Mouse (Mus musculus) lung, postnatal 0 days (tissue): ENCODE results near the gene Lypd6. TPM values are rescaled to one million over a fixed set of nuclear protein-coding genes. Genes with fewer than 3 reads are reported as not detected.
A peak's percentile ranks its signal among the peaks of the same experiment; 100 is the strongest.

Experiments
- ATAC-seq: fragments of 200-750 bp; cut with Nextera tagmentation; 2 replicates; pipeline ENCODE4 v1.8.0; 2017; ENCODE audit warnings: moderate library complexity
- DNase-seq: peaks from one replicate; pipeline ENCODE4 v3.0.0-alpha.2; 2016; ENCODE audit warnings: low spot score
- H3K27ac ChIP-seq: fragments of 300-500 bp; sonication (generic); 2 replicates; pipeline ENCODE4 v1.5.1; 2014; ENCODE audit warnings: antibody characterized with exemption, mild to moderate bottlenecking, low read length, mixed read lengths
- H3K27me3 ChIP-seq: fragments of 300-500 bp; sonication (generic); replicated peaks from 2 replicates; pipeline ENCODE4 v1.6.1; 2014; ENCODE audit warnings: low read length, mixed read lengths; ENCODE audit not compliant: insufficient read depth
- H3K36me3 ChIP-seq: fragments of 300-500 bp; sonication (generic); 2 replicates; pipeline ENCODE4 v1.6.1; 2014; ENCODE audit warnings: low read length, mixed read lengths; ENCODE audit not compliant: insufficient read depth
- H3K4me1 ChIP-seq: fragments of 300-500 bp; sonication (generic); 2 replicates; pipeline ENCODE4 v1.6.1; 2014; ENCODE audit warnings: antibody characterized with exemption, low read depth, low read length, mixed read lengths; ENCODE audit not compliant: insufficient read depth
- H3K4me2 ChIP-seq: fragments of 300-500 bp; sonication (generic); replicated peaks from 2 replicates; pipeline ENCODE4 v1.6.1; 2014; ENCODE audit warnings: low read depth, mild to moderate bottlenecking, low read length, moderate library complexity, mixed read lengths
- H3K4me3 ChIP-seq: fragments of 300-500 bp; sonication (generic); 2 replicates; pipeline ENCODE4 v1.5.1; 2014; ENCODE audit warnings: low read depth, low read length
- H3K9ac ChIP-seq: fragments of 300-500 bp; sonication (generic); replicated peaks from 2 replicates; pipeline ENCODE4 v1.6.1; 2014; ENCODE audit warnings: low read depth, mild to moderate bottlenecking
- H3K9me3 ChIP-seq: fragments of 300-500 bp; sonication (generic); 2 replicates; pipeline ENCODE4 v1.6.1; 2016; ENCODE audit warnings: low read length, mixed read lengths
- CTCF ChIP-seq: IDR thresholded peaks from 2 replicates; pipeline ENCODE4 v1.5.1; 2016; ENCODE audit warnings: antibody characterized with exemption, mild to moderate bottlenecking
- EP300 ChIP-seq: IDR thresholded peaks from 2 replicates; pipeline ENCODE4 v1.6.1; 2016; ENCODE audit warnings: antibody characterized with exemption, mild to moderate bottlenecking, control low read depth
- WGBS: fragments of 180-500 bp; shearing (Covaris S2); extraction: QIAGEN DNeasy Blood & Tissue Kit; methylation state at CpG from one replicate; pipeline ENCODE4 v1.1.7; 2014; 5-methylcytosine and 5-hydroxymethylcytosine counted together
- polyA plus RNA-seq: library from polyadenylated mRNA; unstranded; fragments of >200 nt; fragmentation: Nextera tagmentation; extraction: Ambion mirVana; gene quantifications from 2 replicates; pipeline ENCODE4 v1.2.1, GENCODE M21; 2015

Lypd6 gene
- 0.78 and 1.1 TPM in 2 replicates for polyA plus RNA-seq

DNA sequence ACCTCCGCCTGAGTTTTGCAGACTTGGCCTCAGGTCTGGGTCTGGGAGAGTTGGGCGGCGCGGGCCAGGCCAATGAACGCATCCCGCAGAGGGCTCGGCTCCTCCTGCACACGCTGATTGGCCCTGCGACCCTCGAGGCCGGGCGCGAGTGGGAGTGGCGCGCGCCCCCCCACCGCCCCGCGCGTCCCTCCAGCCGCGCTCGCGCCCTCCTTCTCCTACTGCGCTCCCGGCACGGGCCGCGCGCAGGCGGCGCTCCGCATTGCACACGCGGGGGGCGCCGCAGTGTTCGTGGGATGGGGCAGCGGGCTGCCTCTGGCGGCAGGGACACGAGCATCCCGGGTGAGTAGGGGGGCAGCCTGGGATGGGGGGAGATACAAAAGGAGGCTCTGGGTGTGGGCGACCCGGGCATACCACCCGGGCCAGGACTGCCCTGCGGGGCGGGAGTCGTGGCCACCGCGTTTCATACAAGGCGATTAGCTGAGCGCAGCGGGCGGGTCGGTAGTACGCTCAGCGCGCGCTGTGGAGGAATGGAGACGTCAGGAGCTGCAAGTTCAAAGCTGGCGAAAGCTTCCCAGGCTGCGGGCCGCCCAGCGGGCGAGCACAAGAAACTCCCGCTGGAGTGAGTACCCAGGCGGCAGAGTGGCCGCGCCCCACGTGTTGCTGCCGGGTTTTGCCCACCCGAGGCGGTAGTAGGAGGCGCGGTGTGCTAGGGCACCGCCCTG lies at the start of gene Lypd6:
Gene Lypd6, plus strand, starts transcription at position 184 of the 722 bp plus-strand sequence.
- WGBS = under 1% methylated on average over 68 of the region's 76 CpGs
- no peak for TF ChIP-seq EP300
- peak; percentile 26; the same call in 1 of the 2 replicates for TF ChIP-seq CTCF
- peak within 1 kb of the TSS; percentile 50 for H3K4me3 ChIP-seq
- H3K4me2 ChIP-seq = peak within 1 kb of the TSS; percentile 94
- DNase-seq (peak; percentile 83), ATAC-seq (peak; percentile 97)
- H3K36me3 ChIP-seq = no peaks in the 10 kb centered on the region
- H3K27me3 ChIP-seq = peaks cover 16% of the 10 kb centered on the region; the same call in 1 of the 2 replicates
- H3K4me1 ChIP-seq = no peaks in the 10 kb centered on the region
- no peak within 1 kb of the TSS for H3K27ac ChIP-seq
- H3K9ac ChIP-seq = no peak within 1 kb of the TSS
- H3K9me3 ChIP-seq = no peaks in the 10 kb centered on the region

DNA sequence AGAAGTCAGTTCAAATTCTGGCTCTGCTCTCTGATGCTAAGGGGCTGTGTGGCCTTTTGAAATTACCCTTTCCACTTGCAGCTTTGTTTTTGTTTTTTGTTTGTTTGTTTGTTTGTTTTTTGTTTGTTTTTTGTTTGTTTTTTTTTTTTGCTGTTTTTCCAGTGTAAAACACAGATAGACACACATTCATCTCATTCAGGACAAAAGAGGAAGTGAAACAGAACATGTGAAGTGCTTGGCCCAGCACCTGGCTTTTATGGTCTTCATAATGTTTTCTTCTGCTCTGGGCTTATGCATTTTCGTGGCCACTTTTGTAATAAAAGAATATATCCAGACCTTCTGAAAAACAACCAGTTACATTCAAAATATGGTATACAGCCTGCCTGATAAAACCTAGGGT lies 46.8 kb upstream of the Lypd6 start:
- no peak for ATAC-seq
- no peaks in the 10 kb centered on the region for H3K36me3 ChIP-seq
- no peak overlapping the region for H3K4me2 ChIP-seq
- no peak overlapping the region for H3K9ac ChIP-seq
- no peaks in the 10 kb centered on the region for H3K4me1 ChIP-seq
- no peaks in the 10 kb centered on the region for H3K27me3 ChIP-seq
- 71% methylated on average over 1 of the region's 1 CpGs for WGBS
- no peak overlapping the region for H3K27ac ChIP-seq
- no peaks in the 10 kb centered on the region for H3K9me3 ChIP-seq
- H3K4me3 ChIP-seq = no peak overlapping the region
- no peak for TF ChIP-seq EP300
- TF ChIP-seq CTCF = no peak
- no peak for DNase-seq

DNA sequence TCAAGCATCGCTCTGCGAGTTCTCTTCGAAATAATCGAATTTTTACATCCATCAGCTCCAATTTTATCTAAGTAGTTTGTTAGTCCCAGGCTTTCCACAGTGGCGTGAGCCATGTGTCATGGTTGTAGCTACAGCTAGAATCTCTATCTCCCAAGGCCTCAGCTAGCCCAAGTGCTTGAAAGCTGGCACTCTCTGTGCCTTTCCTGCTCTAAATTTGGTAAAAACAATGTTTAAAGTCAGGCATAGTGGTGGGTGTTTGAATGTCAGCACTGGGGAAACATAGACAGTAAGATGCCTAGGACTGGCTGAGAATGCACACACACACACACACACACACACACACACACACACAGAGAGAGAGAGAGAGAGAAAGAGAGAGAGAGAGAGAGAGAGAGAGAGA lies 40.7 kb upstream of the Lypd6 start:
- H3K4me1 ChIP-seq = no peaks in the 10 kb centered on the region
- TF ChIP-seq CTCF (no peak), EP300 (no peak)
- DNase-seq (no peak), ATAC-seq (no peak)
- H3K9ac ChIP-seq = no peak overlapping the region
- H3K36me3 ChIP-seq = no peaks in the 10 kb centered on the region
- 80% methylated on average over 5 of the region's 5 CpGs for WGBS
- no peak overlapping the region for H3K4me2 ChIP-seq
- H3K4me3 ChIP-seq = no peak overlapping the region
- no peak overlapping the region for H3K27ac ChIP-seq
- H3K27me3 ChIP-seq = no peaks in the 10 kb centered on the region
- no peaks in the 10 kb centered on the region for H3K9me3 ChIP-seq

DNA sequence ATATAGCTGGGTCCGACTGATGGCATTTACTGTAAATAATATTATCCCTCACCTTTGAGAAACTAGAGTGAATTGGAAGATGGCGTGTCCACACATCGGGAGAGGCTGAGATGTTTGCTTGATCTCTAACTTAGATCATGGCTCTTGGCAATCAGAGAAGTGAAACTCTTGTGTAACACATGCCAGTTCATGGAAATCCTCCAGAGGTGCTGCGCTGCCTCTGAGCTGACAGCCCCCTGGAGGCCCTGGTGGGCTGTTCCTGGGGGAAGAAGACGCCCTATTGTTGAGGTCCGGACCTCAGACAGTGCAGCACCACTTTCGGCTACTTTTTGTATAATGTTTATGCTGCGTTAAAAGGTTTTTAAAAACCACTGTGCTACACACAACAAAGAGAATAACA lies 37.3 kb upstream of the Lypd6 start:
- ATAC-seq (no peak), DNase-seq (no peak)
- H3K4me3 ChIP-seq = no peak overlapping the region
- H3K27ac ChIP-seq = no peak overlapping the region
- WGBS = 64% methylated on average over 8 of the region's 8 CpGs
- no peak overlapping the region for H3K9ac ChIP-seq
- H3K4me1 ChIP-seq = no peaks in the 10 kb centered on the region
- no peaks in the 10 kb centered on the region for H3K9me3 ChIP-seq
- no peak overlapping the region for H3K4me2 ChIP-seq
- H3K27me3 ChIP-seq = no peaks in the 10 kb centered on the region
- no peak for TF ChIP-seq EP300
- TF ChIP-seq CTCF = no peak
- no peaks in the 10 kb centered on the region for H3K36me3 ChIP-seq

DNA sequence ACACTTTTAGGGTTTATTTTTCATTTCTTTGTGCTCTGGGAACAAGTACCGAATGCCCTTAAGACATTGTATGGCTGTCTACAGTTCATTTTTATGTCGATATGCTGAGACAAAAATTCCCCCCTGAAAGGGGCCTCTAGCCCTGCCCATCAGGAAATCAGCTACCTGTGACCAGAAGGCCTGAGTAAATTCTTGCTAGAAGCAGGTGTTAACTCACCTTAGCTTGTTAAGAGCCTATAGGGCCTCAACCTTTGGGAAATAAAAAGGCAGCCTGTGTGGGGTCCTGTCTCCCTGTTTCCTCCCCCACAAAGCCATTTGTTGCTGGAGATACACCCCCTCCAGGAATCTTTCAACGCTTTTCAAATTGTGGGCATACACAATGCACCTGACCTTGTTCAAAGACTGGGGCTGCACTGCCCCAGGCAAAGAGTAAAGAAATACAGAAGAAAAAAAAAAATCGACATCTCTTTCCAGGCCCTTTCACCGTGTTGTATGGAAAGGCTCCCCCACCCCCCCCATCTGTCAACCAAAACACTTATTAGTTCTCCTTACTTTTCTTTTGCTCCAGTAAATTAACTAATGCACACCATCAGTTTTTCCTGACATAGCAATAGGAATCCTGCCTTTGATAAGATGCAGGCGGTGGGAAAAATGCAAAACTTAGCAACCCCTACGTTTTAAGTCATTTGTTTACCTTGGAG lies 21.9 kb upstream of the Lypd6 start:
- H3K9me3 ChIP-seq = no peaks in the 10 kb centered on the region
- no peaks in the 10 kb centered on the region for H3K4me1 ChIP-seq
- no peaks in the 10 kb centered on the region for H3K36me3 ChIP-seq
- WGBS = 53% methylated on average over 7 of the region's 7 CpGs
- DNase-seq (no peak), ATAC-seq (no peak)
- H3K27me3 ChIP-seq = no peaks in the 10 kb centered on the region
- H3K4me2 ChIP-seq = no peak overlapping the region
- no peak overlapping the region for H3K9ac ChIP-seq
- H3K27ac ChIP-seq = no peak overlapping the region
- no peak overlapping the region for H3K4me3 ChIP-seq
- TF ChIP-seq EP300 (no peak), CTCF (no peak)

DNA sequence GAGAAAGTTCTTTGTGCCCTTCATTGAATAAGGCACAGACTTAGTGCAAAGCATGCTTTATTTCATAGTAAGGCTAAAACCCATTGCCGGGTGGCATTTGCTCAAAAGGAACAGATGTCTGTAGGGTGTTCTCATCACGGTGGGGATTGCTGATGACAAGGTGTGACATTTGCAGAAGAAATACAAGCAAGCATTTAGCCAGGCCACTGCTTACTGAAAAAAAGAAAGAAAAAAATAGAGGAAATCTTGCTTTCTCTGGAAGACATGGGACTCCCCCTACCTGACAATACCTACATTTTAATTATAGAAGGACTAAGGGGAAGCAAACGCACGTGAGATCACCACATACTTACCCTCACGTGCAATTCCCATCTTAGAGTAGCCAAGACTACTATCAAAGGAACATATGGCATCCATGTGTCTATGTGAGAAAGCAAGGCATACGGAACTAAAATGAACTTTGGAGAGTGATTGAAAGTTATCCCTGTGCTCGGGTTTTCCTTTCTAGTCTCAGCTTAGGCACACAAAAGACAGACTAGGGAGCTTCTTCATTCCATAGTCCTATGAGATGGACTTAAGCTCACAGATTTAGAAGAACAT lies 21.3 kb upstream of the Lypd6 start:
- Histone ChIP-seq H3K4me1 (no peaks in the 10 kb centered on the region), H3K9ac (no peak overlapping the region), H3K27ac (no peak overlapping the region), H3K36me3 (no peaks in the 10 kb centered on the region), H3K4me3 (no peak overlapping the region), H3K27me3 (no peaks in the 10 kb centered on the region), H3K9me3 (no peaks in the 10 kb centered on the region), H3K4me2 (no peak overlapping the region)
- WGBS = 71% methylated on average over 7 of the region's 7 CpGs
- TF ChIP-seq CTCF (no peak), EP300 (no peak)
- DNase-seq = no peak
- ATAC-seq = no peak
